Mouse (Mus musculus): ENCODE measurements around the gene Zfp536.

Zfp536 gene

DNA sequence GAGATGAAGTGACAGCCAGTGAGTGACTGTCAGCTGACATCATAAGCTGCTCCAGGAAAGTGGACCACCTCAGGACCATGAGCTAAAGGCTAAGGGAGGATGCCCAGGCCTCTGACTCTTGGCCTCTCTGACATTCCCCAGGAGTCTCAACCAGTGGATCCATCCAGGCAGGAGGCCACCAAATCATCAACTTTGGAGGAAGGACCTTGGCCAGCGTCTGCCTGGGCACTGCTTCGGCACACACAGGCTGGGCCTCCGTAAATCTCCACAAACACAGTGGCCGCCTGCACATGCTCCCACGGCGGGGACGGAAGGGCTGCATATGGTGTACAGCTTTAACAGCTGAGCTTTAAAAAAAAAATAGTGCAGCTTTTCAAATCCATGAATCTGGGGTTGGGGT lies 210.9 kb downstream of the Zfp536 start:
- in situ Hi-C loops (cut with MboI; ENCODE audit: unreplicated experiment in 2 of 2), result no loop called here

GRCm38 (mm10) chr7:37560581-37560980 lies 212.9 kb downstream of the Zfp536 start:
- in situ Hi-C loops (cut with MboI; ENCODE audit: unreplicated experiment in 2 of 2), result no loop called here

DNA sequence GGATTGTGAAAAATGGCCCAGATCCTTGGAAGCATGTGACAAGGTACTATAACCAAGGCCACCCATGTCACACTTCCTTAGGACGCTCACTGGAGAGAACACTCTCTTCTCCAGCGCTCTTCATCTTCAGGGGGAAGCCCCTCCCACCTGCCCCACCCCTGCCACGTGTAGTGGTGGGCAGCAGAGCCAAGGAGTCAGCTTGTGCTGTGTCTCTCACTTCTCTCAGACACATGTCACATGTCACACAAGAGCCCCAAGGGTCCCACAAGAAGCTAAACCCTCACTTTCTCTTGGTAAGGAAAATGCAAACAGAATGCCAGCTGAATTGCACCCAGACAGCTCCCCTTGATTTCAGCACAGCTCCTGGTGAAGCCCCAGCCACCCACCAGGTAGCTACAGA lies 213.6 kb downstream of the Zfp536 start:
- in situ Hi-C loops (cut with MboI; ENCODE audit: unreplicated experiment in 2 of 2), result no loop called here

DNA sequence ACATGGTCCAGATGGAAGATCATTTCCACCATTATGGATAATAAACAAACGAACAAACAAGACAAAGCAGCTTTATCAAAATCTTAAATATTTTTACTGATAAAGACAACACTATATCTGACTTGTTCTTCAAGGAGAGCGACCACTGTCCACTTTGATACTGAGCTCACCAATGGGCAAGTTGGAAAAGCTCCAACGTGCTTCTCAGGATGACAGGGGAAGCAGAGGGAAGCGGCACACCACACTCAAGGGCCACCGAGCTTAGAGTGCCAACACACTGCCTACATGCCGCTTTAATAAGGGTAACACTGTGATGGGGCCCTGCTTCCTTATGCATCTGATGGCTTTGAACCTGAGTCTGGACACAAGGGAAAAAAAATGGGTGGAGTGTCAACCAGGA lies 214.1 kb downstream of the Zfp536 start:
- in situ Hi-C loops (cut with MboI; ENCODE audit: unreplicated experiment in 2 of 2), result no loop called here

DNA sequence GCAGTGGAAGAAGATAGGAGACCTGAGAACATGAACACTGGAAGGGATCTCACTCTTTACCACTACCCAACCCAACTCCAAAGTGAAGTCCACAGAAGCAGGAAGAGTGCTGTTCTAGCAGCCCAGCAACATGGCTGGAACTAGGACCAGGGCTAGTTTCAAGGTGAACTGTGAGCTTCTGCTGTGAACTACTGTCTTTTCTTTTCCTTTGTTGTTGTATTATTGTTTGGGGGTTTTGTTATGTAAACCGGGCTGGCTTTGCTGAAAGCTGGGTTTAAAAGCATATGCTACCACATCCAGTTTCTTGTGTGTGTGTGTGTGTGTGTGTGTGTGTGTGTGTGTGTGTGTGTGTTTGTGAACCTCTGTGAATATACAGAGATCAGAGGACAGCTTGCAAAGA lies 216.6 kb downstream of the Zfp536 start:
- in situ Hi-C loops (cut with MboI; ENCODE audit: unreplicated experiment in 2 of 2), result no loop called here

- in situ Hi-C loops (cut with MboI; ENCODE audit: unreplicated experiment in 2 of 2), result no loop called here
These were observed 219.0 kb downstream of the Zfp536 start for GRCm38 (mm10) chr7:37554405-37554804.

GRCm38 (mm10) chr7:37553646-37554045 lies 219.8 kb downstream of the Zfp536 start:
- in situ Hi-C loops (cut with MboI; ENCODE audit: unreplicated experiment in 2 of 2), result no loop called here

DNA sequence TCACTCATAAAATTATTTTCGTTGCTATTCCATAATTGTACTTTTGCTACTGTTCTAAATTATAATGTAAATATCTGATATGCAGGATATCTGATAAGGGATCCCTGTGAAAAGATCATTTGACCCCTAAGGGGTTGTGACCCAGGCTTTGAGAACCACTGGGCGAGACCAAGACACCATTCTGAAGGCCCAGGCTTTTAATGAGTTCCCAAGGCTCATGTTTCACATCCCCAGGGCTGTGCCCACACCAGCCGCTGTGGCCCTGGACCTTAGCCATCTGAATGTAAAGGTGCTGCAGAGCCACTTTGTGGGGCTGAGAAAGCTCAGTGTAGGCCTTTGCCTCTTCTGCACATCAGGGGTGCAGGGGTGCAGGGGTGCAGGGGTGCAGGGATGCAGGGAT lies 221.1 kb downstream of the Zfp536 start:
- in situ Hi-C loops (cut with MboI; ENCODE audit: unreplicated experiment in 2 of 2), result no loop called here

GRCm38 (mm10) chr7:37548805-37549204 lies 224.6 kb downstream of the Zfp536 start:
- in situ Hi-C loops (cut with MboI; ENCODE audit: unreplicated experiment in 2 of 2), result no loop called here

- in situ Hi-C loops (cut with MboI; ENCODE audit: unreplicated experiment in 2 of 2), result no loop called here
These were observed 229.4 kb downstream of the Zfp536 start for GRCm38 (mm10) chr7:37544011-37544410.

DNA sequence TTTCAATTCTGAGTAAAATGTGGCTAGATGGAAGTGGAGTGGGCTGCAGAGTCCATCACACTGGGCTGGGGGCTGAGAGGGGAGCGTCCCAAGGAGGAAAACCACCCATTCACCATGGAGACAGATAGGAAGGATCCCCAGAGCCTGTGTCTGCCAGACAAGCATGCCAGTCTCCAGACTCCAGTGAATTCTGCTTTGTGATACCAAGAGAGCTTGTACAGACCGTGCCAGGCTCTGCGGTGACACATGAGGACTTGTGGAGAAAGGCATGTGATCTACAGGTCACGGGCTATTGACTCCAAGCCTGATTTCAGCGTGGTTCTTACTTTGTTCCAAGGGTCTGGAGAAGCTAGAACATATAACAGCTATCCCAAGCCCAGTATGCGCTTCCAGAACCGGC lies 230.5 kb downstream of the Zfp536 start:
- in situ Hi-C loops (cut with MboI; ENCODE audit: unreplicated experiment in 2 of 2), result no loop called here

- in situ Hi-C loops (cut with MboI; ENCODE audit: unreplicated experiment in 2 of 2), result no loop called here
These were observed 242.3 kb downstream of the Zfp536 start for GRCm38 (mm10) chr7:37531166-37531565.

DNA sequence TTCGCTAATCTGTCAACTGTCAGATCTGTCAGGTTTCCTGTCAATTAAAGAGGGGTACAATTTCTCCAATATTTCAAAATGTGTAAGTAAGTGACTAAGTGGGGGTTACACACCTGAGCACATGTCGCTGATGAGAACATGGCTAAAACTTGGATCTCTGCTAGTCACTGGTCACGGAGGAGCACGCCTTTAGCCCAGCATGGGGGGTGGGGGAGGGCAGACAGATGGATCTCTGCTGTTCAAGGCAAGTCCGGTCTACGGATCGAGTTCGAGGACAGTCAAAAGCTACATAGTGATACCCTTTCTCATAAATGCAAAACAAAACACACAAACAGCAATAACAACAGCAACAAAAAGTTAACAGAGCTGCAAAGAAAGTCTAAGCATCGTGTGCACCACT lies 245.1 kb downstream of the Zfp536 start:
- in situ Hi-C loops (cut with MboI; ENCODE audit: unreplicated experiment in 2 of 2), result no loop called here

DNA sequence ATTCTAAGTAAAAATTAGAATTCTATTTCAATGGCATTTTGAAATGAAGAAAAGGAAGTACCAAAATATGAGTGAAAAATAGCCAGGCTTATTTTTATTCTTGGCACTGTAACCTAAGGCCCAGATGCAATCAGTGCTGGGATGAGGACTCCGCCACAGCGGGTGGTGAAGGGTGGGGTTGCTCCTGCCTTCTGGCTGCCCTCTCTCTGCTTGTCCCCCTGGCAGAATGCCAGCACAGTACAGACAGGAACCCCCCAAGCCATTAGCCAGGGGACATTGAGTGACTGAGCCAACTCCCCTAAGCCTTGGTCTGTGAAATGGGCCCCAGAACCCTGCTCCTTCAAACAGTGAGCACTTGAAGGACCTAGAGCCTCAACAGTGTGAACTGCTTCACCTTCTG lies 245.6 kb downstream of the Zfp536 start:
- in situ Hi-C loops (cut with MboI; ENCODE audit: unreplicated experiment in 2 of 2), result no loop called here

DNA sequence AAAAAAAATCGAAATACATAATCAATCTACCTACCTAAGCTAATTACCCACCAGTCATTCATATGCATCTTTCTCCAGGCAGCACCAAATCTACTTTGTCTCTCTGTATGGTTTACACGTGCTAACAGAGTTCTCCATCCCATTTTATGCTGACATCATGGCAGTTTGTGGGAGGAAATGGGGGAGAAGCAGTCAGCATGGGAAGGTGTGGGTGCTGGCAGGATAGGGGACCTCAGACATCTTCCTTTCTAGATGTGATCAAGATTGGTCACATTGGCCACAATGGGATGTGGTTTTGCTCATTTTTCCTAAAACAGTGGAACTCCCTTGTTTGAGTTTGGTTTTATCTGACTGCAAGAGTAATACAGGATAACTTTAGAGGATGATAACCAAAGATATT lies 252.0 kb downstream of the Zfp536 start:
- in situ Hi-C loops (cut with MboI; ENCODE audit: unreplicated experiment in 2 of 2), result no loop called here

DNA sequence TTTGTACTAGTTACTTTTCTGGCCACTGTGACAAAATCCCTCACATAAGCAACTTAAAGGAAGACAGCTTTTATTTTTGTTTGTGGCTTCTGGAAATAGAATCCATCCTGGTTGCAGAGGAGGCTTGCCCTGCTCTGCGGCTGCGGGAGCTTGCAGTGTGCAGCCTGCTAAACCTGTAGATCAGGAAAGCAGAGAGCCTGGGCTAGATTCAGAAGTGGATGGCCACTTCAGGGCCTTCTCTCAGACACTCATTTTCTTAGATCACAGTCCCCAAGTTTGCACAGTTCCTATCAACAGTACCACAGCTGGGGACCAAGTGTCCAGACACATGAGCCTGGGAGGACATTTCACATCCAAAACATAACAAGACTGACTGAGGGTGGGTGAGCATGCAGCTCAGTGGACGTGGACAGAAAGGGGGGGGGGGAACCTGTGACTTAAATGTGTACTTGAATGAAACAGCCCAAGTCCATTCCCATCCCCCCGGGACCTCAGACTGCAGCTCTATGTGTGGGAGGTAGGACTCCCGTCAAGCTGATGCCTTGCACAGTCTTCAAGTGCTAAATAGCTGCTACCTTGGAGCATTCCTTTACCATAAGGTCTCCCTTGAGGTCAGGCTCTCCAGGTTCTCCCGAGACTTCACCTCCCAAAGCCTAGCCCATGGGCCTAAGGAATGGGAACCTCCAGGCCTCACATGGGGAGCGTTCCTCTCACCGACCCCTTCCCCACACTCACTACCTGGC lies 262.3 kb downstream of the Zfp536 start:
- in situ Hi-C loops (cut with MboI; ENCODE audit: unreplicated experiment in 2 of 2), result no loop called here

GRCm38 (mm10) chr7:37509700-37510099 lies 263.7 kb downstream of the Zfp536 start:
- in situ Hi-C loops (cut with MboI; ENCODE audit: unreplicated experiment in 2 of 2), result no loop called here

DNA sequence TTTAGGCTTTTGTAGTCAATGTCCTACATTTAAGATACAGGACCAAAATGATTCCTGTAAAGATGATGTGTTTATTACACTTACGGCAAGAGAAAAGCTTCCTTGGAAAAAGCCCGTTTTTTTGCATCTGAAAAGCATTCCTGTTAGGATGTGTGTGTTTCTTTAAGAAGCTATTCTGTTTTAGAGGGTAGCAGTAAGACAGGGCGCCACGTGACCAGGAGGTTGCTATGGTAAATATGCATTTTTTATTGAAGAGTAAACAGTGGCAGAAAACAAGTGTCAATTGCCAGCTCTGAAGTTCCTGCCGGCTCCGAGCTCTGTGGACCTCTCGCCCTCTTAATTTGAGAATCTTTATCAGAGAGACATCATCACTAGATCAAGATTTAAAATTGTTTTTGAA lies 267.9 kb downstream of the Zfp536 start:
- in situ Hi-C loops (cut with MboI; ENCODE audit: unreplicated experiment in 2 of 2), result no loop called here

GRCm38 (mm10) chr7:37505096-37505495 lies 268.3 kb downstream of the Zfp536 start:
- in situ Hi-C loops (cut with MboI; ENCODE audit: unreplicated experiment in 2 of 2), result no loop called here

GRCm38 (mm10) chr7:37498881-37499280 lies 274.6 kb downstream of the Zfp536 start:
- in situ Hi-C loops (cut with MboI; ENCODE audit: unreplicated experiment in 2 of 2), result no loop called here

GRCm38 (mm10) chr7:37496491-37496890 lies 276.9 kb downstream of the Zfp536 start:
- in situ Hi-C loops (cut with MboI; ENCODE audit: unreplicated experiment in 2 of 2), result no loop called here

- in situ Hi-C loops (cut with MboI; ENCODE audit: unreplicated experiment in 2 of 2), result no loop called here
These were observed 283.1 kb downstream of the Zfp536 start for GRCm38 (mm10) chr7:37490312-37490711.

DNA sequence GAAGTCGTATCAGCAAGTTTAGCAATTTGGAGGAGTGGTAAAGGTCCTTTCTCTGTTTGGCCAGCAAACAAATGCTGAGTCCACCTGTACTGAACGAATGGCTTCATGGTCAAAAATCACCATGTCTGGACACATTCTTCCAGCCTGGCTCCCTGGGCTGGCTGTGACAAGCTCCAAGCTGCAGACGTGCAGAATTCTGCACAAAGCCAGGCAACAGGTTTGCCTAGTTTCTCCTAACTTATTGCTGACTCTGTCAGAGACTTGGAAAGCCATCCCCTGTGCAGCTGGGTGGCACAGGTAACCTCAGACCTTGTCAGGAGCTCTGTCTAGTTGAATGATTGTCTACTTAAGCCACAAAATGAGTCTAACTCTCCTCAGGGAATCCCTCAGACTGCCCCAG lies 288.5 kb downstream of the Zfp536 start:
- in situ Hi-C loops (cut with MboI; ENCODE audit: unreplicated experiment in 2 of 2), result no loop called here

All from v-Abl transformed pro-B cells (cell line).